Mouse (Mus musculus) MEL (cell line): ENCODE measurements around the gene Ndufs1. TPM values are rescaled to one million over a fixed set of nuclear protein-coding genes. Genes with fewer than 3 reads are reported as not detected.

Experiments
- DNase-seq: peaks from one replicate; pipeline ENCODE4 v3.0.0; 2011; ENCODE audit warnings: low read depth, low spot score
- H3K27ac ChIP-seq: 2 replicates; pipeline ENCODE4 v1.5.1; 2012; ENCODE audit warnings: low read depth, mild to moderate bottlenecking, control low read depth, low read length, moderate library complexity; ENCODE audit not compliant: control insufficient read depth
- H3K27me3 ChIP-seq, 2 experiments: fragments of 150-350 bp in 1 of 2; sonication (generic) in 1 of 2; 2 replicates each; pipeline ENCODE4 v1.6.1; 2012; ENCODE audit warnings: low read length in 2 of 2, mild to moderate bottlenecking in 2 of 2, improper control_type of control experiment in 1 of 2, moderate library complexity in 1 of 2; ENCODE audit not compliant: insufficient read depth in 2 of 2, control insufficient read depth in 1 of 2
- H3K36me3 ChIP-seq, 2 experiments: 2 replicates each; pipeline ENCODE4 v1.6.1; 2012 to 2014; ENCODE audit warnings: low read length in 2 of 2, improper control_type of control experiment in 1 of 2, inconsistent platforms in 1 of 2, mild to moderate bottlenecking in 1 of 2; ENCODE audit not compliant: insufficient read depth in 2 of 2, control insufficient read depth in 1 of 2
- H3K4me1 ChIP-seq, 2 experiments: fragments of 150-350 bp in 1 of 2; sonication (generic) in 1 of 2; 2 replicates each; pipeline ENCODE4 v1.6.1; 2012; ENCODE audit warnings: low read length in 2 of 2, improper control_type of control experiment in 1 of 2, mild to moderate bottlenecking in 1 of 2; ENCODE audit not compliant: insufficient read depth in 2 of 2, control insufficient read depth in 1 of 2
- H3K4me3 ChIP-seq, 2 experiments: fragments of 150-350 bp in 1 of 2; sonication (generic) in 1 of 2; 2 replicates each; pipeline ENCODE4 v1.5.1; 2012; ENCODE audit warnings: low read depth in 2 of 2, low read length in 2 of 2, mild to moderate bottlenecking in 2 of 2, moderate library complexity in 2 of 2, control low read depth in 1 of 2, improper control_type of control experiment in 1 of 2; ENCODE audit not compliant: control insufficient read depth in 1 of 2, insufficient read depth in 1 of 2
- H3K79me2 ChIP-seq: 2 replicates; pipeline ENCODE4 v1.6.1; 2012; ENCODE audit warnings: mild to moderate bottlenecking, low read length, moderate library complexity; ENCODE audit not compliant: control insufficient read depth, poor library complexity, insufficient read depth
- H3K9ac ChIP-seq: 2 replicates; pipeline ENCODE4 v1.6.1; 2012; ENCODE audit warnings: low read depth, mild to moderate bottlenecking, control low read depth, low read length, moderate library complexity; ENCODE audit not compliant: control insufficient read depth, poor library complexity, severe bottlenecking
- H3K9me3 ChIP-seq: fragments of 150-350 bp; sonication (generic); replicated peaks from 2 replicates; pipeline ENCODE4 v1.6.1; 2012; ENCODE audit warnings: mild to moderate bottlenecking, low read length, improper control_type of control experiment, moderate library complexity; ENCODE audit not compliant: insufficient read depth
- BHLHE40 ChIP-seq: IDR thresholded peaks from 2 replicates; pipeline ENCODE4 v1.6.1; 2012; ENCODE audit warnings: low read depth, mild to moderate bottlenecking, inconsistent platforms, low read length, improper control_type of control experiment, borderline replicate concordance
- CHD1 ChIP-seq: IDR thresholded peaks from 2 replicates; pipeline ENCODE4 v1.6.1; 2012; ENCODE audit warnings: low read depth, mild to moderate bottlenecking, inconsistent platforms, low read length, improper control_type of control experiment
- CHD2 ChIP-seq: IDR thresholded peaks from 2 replicates; pipeline ENCODE4 v1.6.1; 2011; ENCODE audit warnings: low read length, improper control_type of control experiment
- CTCF ChIP-seq, 3 experiments: IDR thresholded peaks in 2 of 3; conservative IDR thresholded peaks in 1 of 3; 2 replicates each; pipeline ENCODE4 v1.5.1; 2011 to 2012; ENCODE audit warnings: low read length in 3 of 3, low read depth in 2 of 3, mild to moderate bottlenecking in 2 of 3, improper control_type of control experiment in 1 of 3, inconsistent platforms in 1 of 3, mixed read lengths in 1 of 3, moderate library complexity in 1 of 3; ENCODE audit not compliant: control insufficient read depth in 1 of 3, insufficient read depth in 1 of 3, poor library complexity in 1 of 3, severe bottlenecking in 1 of 3
- E2F4 ChIP-seq: IDR thresholded peaks from 2 replicates; pipeline ENCODE4 v1.6.1; 2011; ENCODE audit warnings: low read depth, low read length, improper control_type of control experiment, borderline replicate concordance
- ELF1 ChIP-seq: IDR thresholded peaks from 2 replicates; pipeline ENCODE4 v1.6.1; 2014; ENCODE audit warnings: low read depth, mild to moderate bottlenecking, inconsistent platforms, low read length, improper control_type of control experiment, moderate library complexity
- EP300 ChIP-seq, 2 experiments: IDR thresholded peaks; 2 replicates each; pipeline ENCODE4 v1.6.1; 2011; ENCODE audit warnings: improper control_type of control experiment in 2 of 2, low read length in 2 of 2, low read depth in 1 of 2, mild to moderate bottlenecking in 1 of 2
- GATA1 ChIP-seq: IDR thresholded peaks from 2 replicates; pipeline ENCODE4 v1.6.1; 2011; ENCODE audit warnings: low read depth, low read length, improper control_type of control experiment
- JUND ChIP-seq: IDR thresholded peaks from 2 replicates; pipeline ENCODE4 v1.6.1; 2011; ENCODE audit warnings: low read depth, mild to moderate bottlenecking, improper control_type of control experiment, low read length
- KAT2A ChIP-seq: conservative IDR thresholded peaks from 2 replicates; pipeline ENCODE4 v1.6.1; 2012; ENCODE audit warnings: low read depth, low read length, improper control_type of control experiment, inconsistent platforms
- MEF2A ChIP-seq: IDR thresholded peaks from 2 replicates; pipeline ENCODE4 v1.6.1; 2014; ENCODE audit warnings: low read depth, mild to moderate bottlenecking, inconsistent platforms, low read length, improper control_type of control experiment; ENCODE audit not compliant: poor library complexity, insufficient replicate concordance, severe bottlenecking; ENCODE audit errors: extremely low read depth
- MXI1 ChIP-seq: IDR thresholded peaks from 2 replicates; pipeline ENCODE4 v1.6.1; 2011; ENCODE audit warnings: mild to moderate bottlenecking, low read depth, low read length, improper control_type of control experiment
- POLR2A ChIP-seq, 2 experiments: IDR thresholded peaks; 2 replicates each; pipeline ENCODE4 v1.6.1; 2011 to 2012; ENCODE audit warnings: low read length in 2 of 2, mild to moderate bottlenecking in 2 of 2, control low read depth in 1 of 2, improper control_type of control experiment in 1 of 2, low read depth in 1 of 2, moderate library complexity in 1 of 2; ENCODE audit not compliant: control insufficient read depth in 1 of 2, insufficient read depth in 1 of 2, poor library complexity in 1 of 2
- POLR2AphosphoS2 ChIP-seq: IDR thresholded peaks from 2 replicates; pipeline ENCODE4 v1.6.1; 2011; ENCODE audit warnings: low read length, improper control_type of control experiment
- POLR2AphosphoS5 ChIP-seq: IDR thresholded peaks from 2 replicates; pipeline ENCODE4 v1.6.1; 2012; ENCODE audit warnings: low read depth, borderline replicate concordance, mild to moderate bottlenecking, inconsistent platforms, low read length, moderate library complexity, mixed read lengths
- RAD21 ChIP-seq: IDR thresholded peaks from 2 replicates; pipeline ENCODE4 v1.6.1; 2011; ENCODE audit warnings: mild to moderate bottlenecking, low read depth, low read length, improper control_type of control experiment
- RCOR1 ChIP-seq: IDR thresholded peaks from 2 replicates; pipeline ENCODE4 v1.6.1; 2012; ENCODE audit warnings: low read depth, mild to moderate bottlenecking, inconsistent platforms, low read length, improper control_type of control experiment
- SIN3A ChIP-seq: IDR thresholded peaks from 2 replicates; pipeline ENCODE4 v1.6.1; 2012; ENCODE audit warnings: low read length, improper control_type of control experiment, inconsistent platforms
- SMC3 ChIP-seq: IDR thresholded peaks from 2 replicates; pipeline ENCODE4 v1.6.1; 2011; ENCODE audit warnings: low read depth, low read length, improper control_type of control experiment
- TAL1 ChIP-seq: IDR thresholded peaks from 2 replicates; pipeline ENCODE4 v1.6.1; 2012; ENCODE audit warnings: mild to moderate bottlenecking, inconsistent platforms, low read length, moderate library complexity, mixed read lengths
- TBP ChIP-seq: IDR thresholded peaks from 2 replicates; pipeline ENCODE4 v1.8.0; 2011; ENCODE audit warnings: low read depth, low read length, improper control_type of control experiment
- UBTF ChIP-seq: IDR thresholded peaks from 2 replicates; pipeline ENCODE4 v1.6.1; 2012; ENCODE audit warnings: low read depth, mild to moderate bottlenecking, inconsistent platforms, low read length, improper control_type of control experiment, moderate library complexity, borderline replicate concordance; ENCODE audit not compliant: insufficient read depth
- ZKSCAN1 ChIP-seq: IDR thresholded peaks from 2 replicates; pipeline ENCODE4 v1.6.1; 2012; ENCODE audit warnings: low read depth, mild to moderate bottlenecking, inconsistent platforms, low read length, improper control_type of control experiment, moderate library complexity
- ZNF384 ChIP-seq: IDR thresholded peaks from 2 replicates; pipeline ENCODE4 v1.6.1; 2012; ENCODE audit warnings: low read depth, mild to moderate bottlenecking, inconsistent platforms, low read length, improper control_type of control experiment
- polyA plus RNA-seq, 2 experiments: library from polyadenylated mRNA; stranded (reverse) in 1 of 2; unstranded in 1 of 2; fragments of >175 nt in 1 of 2; fragments of >200 nt in 1 of 2; gene quantifications; 2 replicates each; pipeline versions ENCODE4 v1.2.1 to v1.2.4; 2012; ENCODE audit warnings: low replicate concordance in 2 of 2, low read depth in 1 of 2; ENCODE audit not compliant: insufficient read length in 2 of 2, insufficient read depth in 1 of 2, missing spikeins in 1 of 2
- total RNA-seq: library from RNA; depleted of rRNA; stranded (reverse); fragments of 300-350 nt; gene quantifications from 2 replicates; pipeline ENCODE4 v1.2.3, GENCODE M21; 2012

Gene Ndufs1
- total and polyA plus RNA-seq, 3 experiments, result 124 to 163 (median 139) TPM

- no peak for DNase-seq
- TF ChIP-seq ZNF384 (no peak), KAT2A (no peak), ZKSCAN1 (no peak), MXI1 (no peak), EP300 (IDR thresholded peaks at IDR 0.05; ENCODE audit: low read depth in 1 of 2, low read length in 2 of 2) (no peak), POLR2A (IDR thresholded peaks at IDR 0.05; ENCODE audit: control insufficient read depth in 1 of 2, insufficient read depth in 1 of 2, low read depth in 1 of 2, low read length in 2 of 2, poor library complexity in 1 of 2) (no peak), TAL1 (no peak), CTCF (IDR thresholded peaks at IDR 0.05 in 2 of 3, conservative IDR thresholded peaks at IDR 0.05 in 1 of 3; ENCODE audit: control insufficient read depth in 1 of 3, insufficient read depth in 1 of 3, low read depth in 2 of 3, low read length in 3 of 3, poor library complexity in 1 of 3, severe bottlenecking in 1 of 3) (no peak), E2F4 (no peak), CHD1 (no peak), ELF1 (no peak)
- TF ChIP-seq, all 39 proteins: peak for 0
- peaks cover 2 to 7% of the 10 kb centered on the region in 2 experiments; a peak in 3 of 4 replicates for H3K4me1 ChIP-seq
- no peaks in the 10 kb centered on the region for H3K27me3 ChIP-seq
- H3K9me3 ChIP-seq, result no peaks in the 10 kb centered on the region
- H3K9ac ChIP-seq, result no peak overlapping the region
- H3K4me3 ChIP-seq, result no peak overlapping the region
- H3K79me2 ChIP-seq, result peaks cover 42% of the 10 kb centered on the region
- H3K27ac ChIP-seq, result no peak overlapping the region
- peaks cover 9 to 10% of the 10 kb centered on the region in 2 experiments for H3K36me3 ChIP-seq
These were observed 68.9 kb downstream of the Ndufs1 start for GRCm38 (mm10) chr1:63107614-63108327.

- Histone ChIP-seq H3K79me2 (peaks cover 6% of the 10 kb centered on the region), H3K9me3 (no peaks in the 10 kb centered on the region), H3K27ac (no peak overlapping the region), H3K9ac (no peak overlapping the region), H3K36me3 (peaks cover 2 to 13% of the 10 kb centered on the region in 2 experiments; a peak in 3 of 4 replicates), H3K27me3 (no peaks in the 10 kb centered on the region), H3K4me1 (0 out of 4 replicates have a peak, but pooled peaks cover 0 to 2% of the 10 kb centered on the region in 2 experiments), H3K4me3 (no peak overlapping the region)
- TF ChIP-seq CHD2, result no peak
- no peak for TF ChIP-seq ZKSCAN1
- no peak for TF ChIP-seq GATA1
- TF ChIP-seq CTCF (IDR thresholded peaks at IDR 0.05 in 2 of 3, conservative IDR thresholded peaks at IDR 0.05 in 1 of 3; ENCODE audit: control insufficient read depth in 1 of 3, insufficient read depth in 1 of 3, low read depth in 2 of 3, low read length in 3 of 3, poor library complexity in 1 of 3, severe bottlenecking in 1 of 3), result no peak
- no peak for TF ChIP-seq POLR2AphosphoS2
- no peak for TF ChIP-seq SIN3A
- TF ChIP-seq POLR2AphosphoS5, result no peak
- TF ChIP-seq RAD21, result no peak
- TF ChIP-seq JUND, result no peak
- TF ChIP-seq TAL1, result no peak
- TF ChIP-seq SMC3, result no peak
- TF ChIP-seq BHLHE40, result no peak
- no peak for TF ChIP-seq UBTF
- no peak for TF ChIP-seq RCOR1
- no peak for TF ChIP-seq MEF2A
- TF ChIP-seq POLR2A (IDR thresholded peaks at IDR 0.05; ENCODE audit: control insufficient read depth in 1 of 2, insufficient read depth in 1 of 2, low read depth in 1 of 2, low read length in 2 of 2, poor library complexity in 1 of 2), result no peak
- no peak for TF ChIP-seq TBP
- DNase-seq, result no peak
These were observed 73.7 kb downstream of the Ndufs1 start for GRCm38 (mm10) chr1:63102758-63103451.
